Mouse (Mus musculus) liver, embryonic 13.5 days (tissue): ENCODE data around the gene Vmn2r73. TPM values are rescaled to one million over a fixed set of nuclear protein-coding genes. Genes with fewer than 3 reads are reported as not detected.
"Not testable (repeated sequence)": the region's sequence is repeated elsewhere in the genome, so short reads cannot be mapped to it uniquely, and the experiment has no call there.

Experiments used
- ATAC-seq: fragments of 200-750 bp; cut with Nextera tagmentation; 2 replicates; pipeline ENCODE4 v1.8.0; 2017; ENCODE audit warnings: low read depth, mild to moderate bottlenecking, moderate number of reproducible peaks, moderate library complexity
- DNase-seq: peaks from one replicate; pipeline ENCODE4 v3.0.0; 2022
- H3K27ac ChIP-seq: fragments of 300-500 bp; sonication (generic); 2 replicates; pipeline ENCODE4 v1.5.1; 2015; ENCODE audit warnings: moderate library complexity, mild to moderate bottlenecking, inconsistent platforms
- H3K27me3 ChIP-seq: fragments of 300-500 bp; sonication (generic); 2 replicates; pipeline ENCODE4 v1.6.1; 2015; ENCODE audit warnings: mild to moderate bottlenecking, inconsistent platforms
- H3K36me3 ChIP-seq: fragments of 300-500 bp; sonication (generic); 2 replicates; pipeline ENCODE4 v1.6.1; 2015; ENCODE audit warnings: mild to moderate bottlenecking, inconsistent platforms
- H3K4me1 ChIP-seq: fragments of 300-500 bp; sonication (generic); replicated peaks from 2 replicates; pipeline ENCODE4 v1.6.1; 2015; ENCODE audit warnings: inconsistent platforms
- H3K4me2 ChIP-seq: fragments of 300-500 bp; sonication (generic); 2 replicates; pipeline ENCODE4 v1.6.1; 2015; ENCODE audit warnings: inconsistent platforms, mild to moderate bottlenecking, moderate library complexity
- H3K4me3 ChIP-seq: fragments of 300-500 bp; sonication (generic); replicated peaks from 2 replicates; pipeline ENCODE4 v1.5.1; 2015; ENCODE audit warnings: mild to moderate bottlenecking, inconsistent platforms
- H3K9ac ChIP-seq: fragments of 300-500 bp; sonication (generic); 2 replicates; pipeline ENCODE4 v1.6.1; 2015; ENCODE audit warnings: mild to moderate bottlenecking, inconsistent platforms
- H3K9me3 ChIP-seq: fragments of 300-500 bp; sonication (generic); replicated peaks from 2 replicates; pipeline ENCODE4 v1.6.1; 2016; ENCODE audit warnings: inconsistent platforms
- WGBS: fragments of 180-500 bp; shearing (Covaris S2); methylation state at CpG from one replicate; pipeline ENCODE4 v1.1.7; 2015; ENCODE audit not compliant: insufficient replicate concordance; 5-methylcytosine and 5-hydroxymethylcytosine counted together
- polyA plus RNA-seq: library from polyadenylated mRNA; unstranded; fragments of >200 nt; fragmentation: Nextera tagmentation; extraction: Ambion mirVana; gene quantifications from 2 replicates; pipeline ENCODE4 v1.2.1, GENCODE M21; 2015

Vmn2r73 gene
- not detected in 2 replicates for polyA plus RNA-seq

DNA sequence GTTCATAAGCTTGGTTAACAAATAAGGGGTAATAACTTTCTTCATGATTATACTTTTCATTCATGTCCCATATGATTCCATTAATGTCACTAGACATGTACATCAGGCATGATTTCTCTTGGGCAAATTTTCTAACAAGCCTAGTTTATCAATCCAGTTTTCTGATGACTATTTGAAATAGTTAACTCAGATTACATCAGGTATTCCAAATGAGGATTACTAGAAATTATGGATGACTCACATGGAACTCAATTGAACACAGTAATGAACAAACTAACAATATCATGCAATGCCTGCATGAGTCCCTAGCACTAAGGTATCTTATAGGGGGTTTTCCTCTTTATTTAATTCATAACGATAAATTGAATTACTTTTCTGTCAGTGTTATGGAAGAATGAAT lies at the start of gene Vmn2r73:
Gene Vmn2r73 (minus strand): TSS at position 101 of the 400 bp plus-strand sequence.
- Histone ChIP-seq H3K9ac (no peak within 1 kb of the TSS), H3K4me1 (no peaks in the 10 kb centered on the region), H3K27ac (no peak within 1 kb of the TSS), H3K4me2 (no peak within 1 kb of the TSS), H3K4me3 (no peak within 1 kb of the TSS), H3K27me3 (no peaks in the 10 kb centered on the region), H3K36me3 (no peaks in the 10 kb centered on the region), H3K9me3 (no peaks in the 10 kb centered on the region)
- ATAC-seq (no peak), DNase-seq (no peak)
- WGBS = 65% methylated on average over 1 of the region's 1 CpGs

DNA sequence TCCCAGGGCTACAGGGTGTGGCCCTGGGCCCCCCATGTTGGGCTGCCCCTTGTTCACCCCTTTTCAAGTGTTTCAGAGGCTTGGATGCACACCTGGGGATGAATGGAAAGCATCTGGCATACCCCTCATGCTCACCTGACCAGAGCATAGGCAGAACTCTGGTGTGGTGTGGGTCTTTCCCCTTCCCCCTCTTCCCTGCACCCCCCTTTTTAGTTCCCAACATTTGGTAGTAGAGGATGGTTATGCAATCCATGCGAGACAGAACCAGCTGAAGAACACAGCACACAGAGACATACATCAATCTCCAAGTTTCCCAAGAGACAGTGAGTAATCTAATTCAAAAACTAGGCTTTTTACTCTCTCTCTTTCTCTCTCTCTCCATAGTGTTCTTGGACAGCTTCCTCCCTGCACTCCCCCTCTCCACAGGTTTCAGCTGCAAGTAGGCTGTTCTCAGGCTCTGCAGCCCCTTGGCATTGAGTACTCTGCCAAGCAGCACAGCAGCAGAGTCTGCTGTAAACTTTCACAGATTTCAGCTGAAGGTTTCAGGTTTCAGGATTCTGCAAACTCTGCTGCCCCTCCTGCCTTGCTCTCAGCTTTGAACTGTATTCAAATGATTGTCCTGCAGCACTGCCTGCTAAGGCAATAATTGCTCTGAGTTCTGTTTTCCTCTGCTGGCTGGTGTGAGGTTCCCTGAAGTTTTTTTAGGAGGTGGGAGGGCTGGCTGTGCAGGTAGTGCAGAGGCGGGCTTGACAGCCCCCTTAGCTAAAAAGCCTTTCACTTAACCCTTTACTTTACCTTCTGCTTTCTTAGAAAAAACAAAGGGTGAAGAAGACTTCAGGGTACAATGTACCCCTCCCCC lies 35.7 kb downstream of the Vmn2r73 start:
- Histone ChIP-seq H3K4me3 (no peak overlapping the region), H3K4me1 (no peaks in the 10 kb centered on the region), H3K9ac (no peak overlapping the region), H3K27ac (no peak overlapping the region), H3K27me3 (no peaks in the 10 kb centered on the region), H3K9me3 (0 out of 2 replicates have a peak, but pooled peaks cover 5% of the 10 kb centered on the region), H3K4me2 (no peak overlapping the region), H3K36me3 (no peaks in the 10 kb centered on the region)
- ATAC-seq = no peak
- DNase-seq = no peak
- WGBS = 6% methylated on average over 2 of the region's 2 CpGs

DNA sequence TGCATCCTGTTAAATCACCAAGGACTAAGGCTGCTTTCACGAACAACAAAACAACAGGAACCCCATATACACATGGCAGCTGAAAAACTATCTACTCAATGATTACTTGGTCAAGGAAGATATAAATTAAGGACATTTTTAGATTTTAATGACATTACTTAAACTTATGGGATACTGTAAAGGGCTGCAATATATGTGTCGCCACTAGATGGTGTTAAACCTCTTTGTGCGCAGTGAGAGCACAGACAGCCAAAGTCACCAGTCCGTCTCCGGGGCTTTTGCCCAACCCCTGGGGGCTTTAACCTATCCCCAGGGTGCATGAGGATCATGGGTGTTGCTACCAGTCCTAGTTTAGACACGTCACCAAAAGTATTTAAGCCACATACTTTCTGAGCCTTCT lies 58.0 kb downstream of the Vmn2r73 start:
- not testable (repeated sequence) for H3K27me3 ChIP-seq, H3K9me3 ChIP-seq, DNase-seq, H3K36me3 ChIP-seq, ATAC-seq, H3K4me3 ChIP-seq, H3K27ac ChIP-seq, H3K9ac ChIP-seq, H3K4me2 ChIP-seq, H3K4me1 ChIP-seq
- WGBS = 10% methylated on average over 6 of the region's 6 CpGs

Other genes starting within 250 kb of the Vmn2r73 start
- not detected in 2 replicates for gene Vmn2r72, start 121.2 kb downstream of the Vmn2r73 start, polyA plus RNA-seq
- not detected in 2 replicates for gene Vmn2r74, start 85.4 kb upstream of the Vmn2r73 start, polyA plus RNA-seq